Mouse (Mus musculus) megakaryocyte progenitor cell, adult 5-6 weeks (primary cell): ENCODE measurements around the gene Olfr364-ps1. TPM values are rescaled to one million over a fixed set of nuclear protein-coding genes. Genes with fewer than 3 reads are reported as not detected.

ENCODE experiments used
- ATAC-seq: replicated peaks from 2 replicates; pipeline ENCODE4 v1.8.0; 2016; ENCODE audit warnings: mild to moderate bottlenecking, moderate TSS enrichment, inconsistent platforms; ENCODE audit not compliant: poor library complexity
- total RNA-seq, 2 experiments: library from RNA; stranded (forward) in 1 of 2; stranded (reverse) in 1 of 2; fragments of 157-497, 149-512 nt in 1 of 2; fragments of 200-1000 nt in 1 of 2; gene quantifications; 2 replicates each; pipeline versions ENCODE4 v1.2.3 to v1.2.4; 2015 to 2017

The Olfr364-ps1 gene
- total RNA-seq (2015) (not detected in 2 replicates), total RNA-seq (2017) (not detected in 2 replicates)

- ATAC-seq, result no peak
These were observed at the start of gene Olfr364-ps1 for GRCm38 (mm10) chr2:37139022-37139421. Gene Olfr364-ps1, plus strand, starts transcription at chr2:37139322.

- ATAC-seq, result no peak
These were observed 21.3 kb upstream of the Olfr364-ps1 start, which contains the start of gene Olfr362 for GRCm38 (mm10) chr2:37117810-37118209. Gene Olfr362, minus strand, starts transcription at chr2:37117910.

GRCm38 (mm10) chr2:37187898-37188297, 48.8 kb downstream of the Olfr364-ps1 start, which contains the start of gene Olfr365:
Gene Olfr365, plus strand, starts transcription at chr2:37188198.
- no peak for ATAC-seq

Other genes starting within 250 kb of the Olfr364-ps1 start
- gene Olfr353, start 246.4 kb upstream of the Olfr364-ps1 start, total RNA-seq (2015), result not detected in 2 replicates
- not detected in 2 replicates for gene Olfr353, start 246.4 kb upstream of the Olfr364-ps1 start, total RNA-seq (2017)
- gene Olfr354, start 233.6 kb upstream of the Olfr364-ps1 start, total RNA-seq (2015), result 0.07 TPM in 1 of 2 replicates, not detected in the other
- gene Olfr354, start 233.6 kb upstream of the Olfr364-ps1 start, total RNA-seq (2017), result not detected in 2 replicates
- gene Olfr355, start 210.4 kb upstream of the Olfr364-ps1 start, total RNA-seq (2015), result not detected in 2 replicates
- gene Olfr355, start 210.4 kb upstream of the Olfr364-ps1 start, total RNA-seq (2017), result not detected in 2 replicates
- not detected in 2 replicates for gene Olfr356, start 202.2 kb upstream of the Olfr364-ps1 start, total RNA-seq (2015)
- not detected in 2 replicates for gene Olfr356, start 202.2 kb upstream of the Olfr364-ps1 start, total RNA-seq (2017)
- gene Olfr357, start 145.5 kb upstream of the Olfr364-ps1 start, total RNA-seq (2015), result not detected in 2 replicates
- gene Olfr357, start 145.5 kb upstream of the Olfr364-ps1 start, total RNA-seq (2017), result not detected in 2 replicates
- not detected in 2 replicates for gene Olfr358, start 130.0 kb upstream of the Olfr364-ps1 start, total RNA-seq (2015)
- gene Olfr358, start 130.0 kb upstream of the Olfr364-ps1 start, total RNA-seq (2017), result not detected in 2 replicates
- gene Olfr360, start 73.6 kb upstream of the Olfr364-ps1 start, total RNA-seq (2015), result not detected in 2 replicates
- not detected in 2 replicates for gene Olfr360, start 73.6 kb upstream of the Olfr364-ps1 start, total RNA-seq (2017)
- not detected in 2 replicates for gene Olfr361, start 50.0 kb upstream of the Olfr364-ps1 start, total RNA-seq (2015)
- not detected in 2 replicates for gene Olfr361, start 50.0 kb upstream of the Olfr364-ps1 start, total RNA-seq (2017)
- gene Olfr362, start 21.4 kb upstream of the Olfr364-ps1 start, total RNA-seq (2015), result not detected in 2 replicates
- not detected in 2 replicates for gene Olfr362, start 21.4 kb upstream of the Olfr364-ps1 start, total RNA-seq (2017)
- gene Olfr365, start 48.9 kb downstream of the Olfr364-ps1 start, total RNA-seq (2015), result 0.05 TPM in 1 of 2 replicates, not detected in the other
- not detected in 2 replicates for gene Olfr365, start 48.9 kb downstream of the Olfr364-ps1 start, total RNA-seq (2017)
- not detected in 2 replicates for gene Olfr366, start 72.3 kb downstream of the Olfr364-ps1 start, total RNA-seq (2015)
- gene Olfr366, start 72.3 kb downstream of the Olfr364-ps1 start, total RNA-seq (2017), result not detected in 2 replicates
- not detected in 2 replicates for gene Olfr368, start 187.2 kb downstream of the Olfr364-ps1 start, total RNA-seq (2015)
- gene Olfr368, start 187.2 kb downstream of the Olfr364-ps1 start, total RNA-seq (2017), result not detected in 2 replicates
- gene Pdcl, start 220.0 kb downstream of the Olfr364-ps1 start, total RNA-seq (2015), result 27.3 TPM in 2 replicates
- 56.1 and 98.5 TPM in 2 replicates for gene Pdcl, start 220.0 kb downstream of the Olfr364-ps1 start, total RNA-seq (2017)